Mouse (Mus musculus): ENCODE results near the gene Popdc3.

DNA sequence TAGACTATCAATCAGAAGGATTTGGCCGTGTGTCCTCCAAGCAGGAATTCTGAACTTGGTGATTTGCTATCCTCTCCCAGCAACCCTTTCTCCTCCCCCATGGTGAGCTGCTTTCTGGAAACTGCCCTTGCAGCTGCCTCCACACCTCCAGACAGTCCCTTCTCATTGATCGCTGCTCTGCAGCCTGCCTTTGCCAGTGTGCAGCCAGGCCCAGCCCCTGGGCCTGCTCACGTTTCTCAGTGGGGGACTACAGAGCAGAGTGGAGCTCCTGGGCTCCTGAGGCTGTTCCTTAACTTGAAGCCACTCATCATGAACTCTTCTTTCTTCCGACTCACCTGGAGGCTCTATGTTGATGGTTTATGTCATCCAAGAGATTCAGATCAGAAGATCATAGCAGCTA is 38.0 kb upstream of the Popdc3 start:
- no peak for TF ChIP-seq CTCF (IDR thresholded peaks at IDR 0.05; ENCODE audit: low read depth, low read length)
- no peak for TF ChIP-seq POLR2A (IDR thresholded peaks at IDR 0.05; ENCODE audit: insufficient read depth, low read length)
